Mouse (Mus musculus): Measurements from ENCODE around the gene Nucb1.

DNA sequence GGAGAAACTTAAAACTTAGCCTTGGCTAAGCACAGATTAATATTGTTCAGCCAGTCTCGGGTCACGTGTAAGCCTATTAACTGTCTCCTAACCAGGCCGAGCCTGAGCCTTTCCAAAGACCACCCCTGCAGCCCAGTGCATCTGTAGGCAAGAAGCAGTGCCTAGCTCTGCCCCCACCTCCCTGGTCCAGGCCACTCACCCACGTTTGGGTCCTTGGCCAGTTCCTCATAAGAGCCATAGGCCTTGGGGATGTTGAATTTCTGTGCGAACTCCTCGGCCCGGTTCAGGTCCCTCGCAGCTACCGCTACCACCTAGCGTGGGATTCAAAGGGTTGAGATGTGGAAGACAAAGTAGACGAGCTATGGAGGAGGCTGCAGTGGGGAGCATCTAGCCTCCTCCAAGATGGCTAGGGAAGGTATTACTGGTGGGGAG lies 22.3 kb downstream of the Nucb1 start:
- no peak for TF ChIP-seq CTCF (IDR thresholded peaks at IDR 0.05; ENCODE audit: low read depth, low read length)
- no peak for TF ChIP-seq POLR2A (IDR thresholded peaks at IDR 0.05; ENCODE audit: borderline replicate concordance, low read depth, low read length)

Data from bone marrow macrophage, adult 2 months (primary cell).